Mouse (Mus musculus) lung, postnatal 25 days (tissue): ENCODE data around the gene Gm5475.

ENCODE experiments used
- DNase-seq: peaks from one replicate; pipeline ENCODE4 v3.0.0; 2022; ENCODE audit warnings: low spot score

The Gm5475 gene

DNA sequence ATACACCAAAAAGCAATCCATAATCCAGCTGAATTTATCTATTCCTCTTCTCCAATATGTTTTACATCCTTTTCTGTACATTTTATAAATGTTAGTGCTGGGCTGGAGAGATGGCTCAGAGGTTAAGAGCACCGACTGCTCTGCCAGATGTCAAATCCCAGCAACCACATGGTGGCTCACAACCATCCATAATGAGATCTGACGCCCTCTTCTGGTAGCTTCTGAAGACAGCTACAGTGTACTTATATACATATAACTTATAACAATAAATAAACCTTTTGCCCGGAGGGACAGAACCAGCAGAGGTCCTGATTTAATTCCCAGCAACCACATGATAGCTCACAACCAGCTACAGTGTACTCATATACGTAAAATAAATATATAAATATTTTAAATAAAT is 26.6 kb downstream of the Gm5475 start:
- no peak for DNase-seq

- no peak for DNase-seq
These were observed 27.5 kb downstream of the Gm5475 start for GRCm38 (mm10) chr15:100449495-100449894.

- peak; percentile 12 for DNase-seq
These were observed 29.3 kb downstream of the Gm5475 start for GRCm38 (mm10) chr15:100451245-100451644.

DNA sequence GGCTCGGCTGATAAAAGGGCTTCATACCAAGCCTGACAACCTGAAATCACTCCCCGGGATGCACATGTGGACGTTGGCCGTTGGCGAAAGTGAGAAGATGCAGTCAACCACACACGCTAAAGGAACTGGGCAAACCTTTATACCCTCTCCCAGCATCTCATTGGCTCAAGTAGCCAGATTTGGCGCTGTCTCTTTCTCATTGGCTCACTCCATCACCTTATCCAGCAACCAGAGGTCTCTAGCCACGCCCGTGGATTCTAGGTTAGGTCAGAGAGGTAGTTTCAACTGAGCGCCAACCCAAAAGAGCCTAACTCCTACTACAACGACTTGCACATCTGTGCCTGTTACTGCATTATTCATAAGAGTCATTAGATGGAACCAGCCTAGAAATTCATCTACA is 30.5 kb downstream of the Gm5475 start:
- no peak for DNase-seq

- DNase-seq, result no peak
These were observed 34.5 kb downstream of the Gm5475 start for GRCm38 (mm10) chr15:100456356-100456991.

- DNase-seq, result peak; percentile 65
These were observed 35.4 kb downstream of the Gm5475 start for GRCm38 (mm10) chr15:100457340-100457739.

- DNase-seq, result peak; percentile 57
These were observed 36.1 kb downstream of the Gm5475 start for GRCm38 (mm10) chr15:100458055-100458454.

GRCm38 (mm10) chr15:100460942-100461341 is 39.0 kb downstream of the Gm5475 start:
- DNase-seq, result peak; percentile 38

GRCm38 (mm10) chr15:100461646-100462045 is 39.7 kb downstream of the Gm5475 start:
- DNase-seq, result no peak

DNA sequence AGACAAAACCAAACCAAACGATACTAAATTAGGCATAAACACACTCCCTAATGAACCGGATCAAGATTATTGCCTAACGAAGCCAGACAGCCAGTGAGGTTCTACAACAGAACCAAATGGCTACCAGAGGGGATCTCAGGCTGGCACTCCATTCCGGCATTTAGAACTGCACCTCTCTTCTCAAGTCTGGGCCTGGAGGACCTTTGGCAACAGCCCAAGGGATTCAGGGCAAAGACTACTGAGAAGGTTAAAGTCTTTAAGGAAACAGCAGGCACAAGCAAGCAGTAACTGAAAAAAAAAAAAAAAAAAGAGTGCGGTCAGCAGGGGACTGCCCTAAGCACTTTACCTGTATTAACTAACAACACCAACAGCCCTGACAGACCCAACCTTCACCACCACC is 40.1 kb downstream of the Gm5475 start:
- DNase-seq, result no peak

- DNase-seq, result peak; percentile 75
These were observed 41.8 kb downstream of the Gm5475 start for GRCm38 (mm10) chr15:100463712-100464111.

GRCm38 (mm10) chr15:100465432-100465831 is 43.5 kb downstream of the Gm5475 start:
- DNase-seq, result no peak

GRCm38 (mm10) chr15:100467738-100468137 is 45.8 kb downstream of the Gm5475 start:
- DNase-seq, result no peak

GRCm38 (mm10) chr15:100468295-100469188 is 46.6 kb downstream of the Gm5475 start, which contains the start of gene Letmd1:
Gene Letmd1, plus strand, starts transcription at chr15:100469023.
- DNase-seq, result peak; percentile 88

GRCm38 (mm10) chr15:100469189-100469545 is 47.2 kb downstream of the Gm5475 start:
- no peak for DNase-seq

- DNase-seq, result no peak
These were observed 48.1 kb downstream of the Gm5475 start for GRCm38 (mm10) chr15:100470037-100470436.

GRCm38 (mm10) chr15:100473926-100474503 is 52.1 kb downstream of the Gm5475 start:
- no peak for DNase-seq
